9 mouse cellular contexts compared by ENCODE assay signal in the genomic region with DNA sequence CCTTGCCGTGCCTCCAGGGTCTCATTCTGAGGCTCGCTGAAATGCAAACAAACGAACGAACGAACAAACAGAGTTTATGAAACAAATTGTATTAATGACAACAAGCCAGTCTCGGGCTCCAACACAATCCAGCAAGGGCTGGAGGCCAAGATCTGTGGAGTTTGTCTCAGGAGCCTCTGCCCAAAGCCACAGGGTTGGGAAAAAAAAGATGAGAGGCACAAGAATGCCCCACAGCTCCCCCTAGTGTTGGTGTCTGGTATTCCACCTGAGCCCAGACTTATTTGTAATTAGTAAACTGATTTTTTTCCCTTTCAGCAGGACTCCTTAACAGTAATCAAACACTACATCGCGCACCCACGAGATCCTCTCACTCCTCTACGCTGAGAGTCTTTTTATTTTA. TPM values are rescaled to one million over a fixed set of nuclear protein-coding genes. Genes with fewer than 3 reads are reported as not detected.
A peak's percentile ranks its signal among the peaks of the same experiment; 100 is the strongest.
DNase-seq lines count a peak whose midpoint lies in the region; ATAC-seq and TF ChIP-seq lines count a peak whose summit lies in the region.
"Had no signal": no experiment of that assay in that cellular context is flagged by ENCODE, and none has a peak within 500 bp of the region (broad histone marks: within the 10 kb centered on the region; RNA-seq: fewer than 3 reads in every experiment).

No protein-coding gene starts in this region.

- no peaks in the 10 kb centered on the region for H3K9me3 ChIP-seq in midbrain, embryonic 14.5 days (ENCODE audit: control insufficient read depth, low read length)
- H3K9me3 ChIP-seq in midbrain, embryonic 13.5 days: no peaks in the 10 kb centered on the region
- H3K9me3 ChIP-seq: heart, embryonic 13.5 days had no signal

- TF ChIP-seq CTCF in liver, adult 2 months (IDR thresholded peaks at IDR 0.05; ENCODE audit: low read depth, low read length): peak; percentile 67

- H3K27me3 ChIP-seq in midbrain, embryonic 14.5 days (ENCODE audit: control insufficient read depth, insufficient read depth, low read length): no peaks in the 10 kb centered on the region
- H3K27me3 ChIP-seq in midbrain, embryonic 13.5 days: no peaks in the 10 kb centered on the region
- no peaks in the 10 kb centered on the region for H3K27me3 ChIP-seq in liver, adult 2 months (ENCODE audit: control insufficient read depth, insufficient read depth, low read length)

- H3K4me3 ChIP-seq in midbrain, embryonic 14.5 days (replicated peaks; ENCODE audit: low read depth, low read length): no peak overlapping the region
- no peak overlapping the region for H3K4me3 ChIP-seq in midbrain, embryonic 13.5 days (replicated peaks)
- no peak overlapping the region for H3K4me3 ChIP-seq in liver, adult 2 months (ENCODE audit: insufficient read depth, low read depth, low read length)
- H3K4me3 ChIP-seq: heart, embryonic 13.5 days had no signal

- H3K79me2 ChIP-seq in liver, adult 2 months (ENCODE audit: control insufficient read depth, insufficient read depth, low read length): no peaks in the 10 kb centered on the region

- 51% methylated on average over 10 of the region's 10 CpGs for WGBS in midbrain, embryonic 14.5 days
- 56% methylated on average over 10 of the region's 10 CpGs for WGBS in midbrain, embryonic 13.5 days
- 28% methylated on average over 10 of the region's 10 CpGs for WGBS in liver, adult 2 months

- ATAC-seq in midbrain, embryonic 14.5 days (ENCODE audit: low FRiP score, low TSS enrichment): no peak
- ATAC-seq in midbrain, embryonic 13.5 days: no peak

- no peak for TF ChIP-seq POLR2A in liver, adult 2 months (IDR thresholded peaks at IDR 0.05; ENCODE audit: extremely low read depth, insufficient read depth, low read length)

- no peak overlapping the region for H3K9ac ChIP-seq in midbrain, embryonic 14.5 days (replicated peaks; ENCODE audit: low read length)
- no peak overlapping the region for H3K9ac ChIP-seq in midbrain, embryonic 13.5 days (replicated peaks)
- no peak overlapping the region for H3K9ac ChIP-seq in liver, adult 2 months (ENCODE audit: low read depth, low read length)
- H3K9ac ChIP-seq: heart, embryonic 13.5 days had no signal

- H3K4me2 ChIP-seq in midbrain, embryonic 14.5 days (ENCODE audit: low read length): no peak overlapping the region
- H3K4me2 ChIP-seq in midbrain, embryonic 13.5 days (replicated peaks): no peak overlapping the region
- H3K4me2 ChIP-seq: heart, embryonic 13.5 days had no signal

- H3K27ac ChIP-seq in midbrain, embryonic 14.5 days (replicated peaks; ENCODE audit: low read depth, low read length): no peak overlapping the region
- no peak overlapping the region for H3K27ac ChIP-seq in midbrain, embryonic 13.5 days
- no peak overlapping the region for H3K27ac ChIP-seq in liver, adult 2 months (replicated peaks; ENCODE audit: insufficient read depth, low read depth, low read length)
- H3K27ac ChIP-seq: heart, embryonic 13.5 days had no signal

- no peaks in the 10 kb centered on the region; the same call in 1 of the 2 replicates for H3K4me1 ChIP-seq in midbrain, embryonic 14.5 days (ENCODE audit: control insufficient read depth, insufficient read depth, low read length)
- peaks cover 9% of the 10 kb centered on the region for H3K4me1 ChIP-seq in midbrain, embryonic 13.5 days (replicated peaks)
- H3K4me1 ChIP-seq in liver, adult 2 months (ENCODE audit: control insufficient read depth, insufficient read depth, low read length): no peaks in the 10 kb centered on the region
- H3K4me1 ChIP-seq: heart, embryonic 13.5 days had no signal

- peak; percentile 81 for DNase-seq in midbrain, embryonic 14.5 days
- DNase-seq in adrenal gland, adult (ENCODE audit: inconsistent age in 2 of 2, low spot score in 1 of 2): peak; percentile 59 to 89
- DNase-seq in embryo, embryonic 11.5 days (ENCODE audit: low read depth, low spot score): peak; percentile 26
- DNase-seq in induced T-regulatory cell, adult 2 months (ENCODE audit: low read depth): peak; percentile 78
- DNase-seq in liver, adult 2 months (ENCODE audit: extremely low read depth, low read depth, low spot score): peak; percentile 67
- DNase-seq in ovary, postnatal 10 days (ENCODE audit: low spot score): peak; percentile 50
- peak; percentile 63 to 69 for DNase-seq in urinary bladder, postnatal 36 days (ENCODE audit: low spot score in 2 of 2)

- no peaks in the 10 kb centered on the region for H3K36me3 ChIP-seq in midbrain, embryonic 14.5 days (ENCODE audit: control insufficient read depth, insufficient read depth, low read length)
- no peaks in the 10 kb centered on the region for H3K36me3 ChIP-seq in midbrain, embryonic 13.5 days
- H3K36me3 ChIP-seq in liver, adult 2 months (ENCODE audit: control insufficient read depth, insufficient read depth, low read length): no peaks in the 10 kb centered on the region
- H3K36me3 ChIP-seq: heart, embryonic 13.5 days had no signal

RNA-seq across cellular contexts. Expression of gene Cysltr2, which starts 48.6 kb away (rescaled TPM):
- 0.16 TPM in 1 of 2 replicates, not detected in the other for polyA plus RNA-seq in midbrain, embryonic 14.5 days (2014; fragmentation: Nextera tagmentation; extraction: Ambion mirVana)
- not detected in 2 replicates for polyA plus RNA-seq in midbrain, embryonic 13.5 days (2015; fragmentation: Nextera tagmentation; extraction: Ambion mirVana)
- 1.1 and 1.3 TPM in 2 replicates for total RNA-seq in liver, adult 2 months (2014; rRNA removed)
- polyA plus RNA-seq in liver, adult 2 months (2012; rRNA removed): 0.21 and 0.77 TPM in 2 replicates
- polyA plus RNA-seq: heart, embryonic 13.5 days had no signal

Comparison
In these comparisons a context has a peak if more than half of its experiments do, and no peak if none do; other contexts are left out.
1. DNase-seq: peak in every context shown above with its lines; median percentile 81 in midbrain, embryonic 14.5 days; 78 in induced T-regulatory cell, adult 2 months; 74 in adrenal gland, adult; 67 in liver, adult 2 months; 66 in urinary bladder, postnatal 36 days; 50 in ovary, postnatal 10 days; 26 in embryo, embryonic 11.5 days.